Mouse (Mus musculus): ENCODE results near the gene Dnase1l2. TPM values are rescaled to one million over a fixed set of nuclear protein-coding genes. Genes with fewer than 3 reads are reported as not detected.

The Dnase1l2 gene
- total RNA-seq, 2 experiments from 2014 or later, result 6.8 to 14.8 TPM

GRCm38 (mm10) chr17:24424489-24424888 lies 18.4 kb downstream of the Dnase1l2 start:
- Histone ChIP-seq H3K4me3 (no peak overlapping the region), H3K27ac (no peak overlapping the region)
- intact Hi-C loops (cut with DNase I), result no loop called here
- DNase-seq (ENCODE audit: extremely low spot score in 1 of 2, low spot score in 2 of 2), result no peak
- no peak for TF ChIP-seq CTCF (IDR thresholded peaks at IDR 0.05)

GRCm38 (mm10) chr17:24423114-24423513 lies 19.8 kb downstream of the Dnase1l2 start:
- no peak for TF ChIP-seq CTCF (IDR thresholded peaks at IDR 0.05)
- intact Hi-C loops (cut with DNase I), result no loop called here
- DNase-seq (ENCODE audit: extremely low spot score in 1 of 2, low spot score in 2 of 2), result no peak
- Histone ChIP-seq H3K4me3 (no peak overlapping the region), H3K27ac (no peak overlapping the region)

- no peak for DNase-seq (ENCODE audit: extremely low spot score in 1 of 2, low spot score in 2 of 2)
- intact Hi-C loops (cut with DNase I), result no loop called here
- no peak overlapping the region for H3K4me3 ChIP-seq
- H3K27ac ChIP-seq, result no peak overlapping the region
- TF ChIP-seq CTCF (IDR thresholded peaks at IDR 0.05), result no peak
Measured at GRCm38 (mm10) chr17:24416051-24416652, 26.8 kb downstream of the Dnase1l2 start.

- intact Hi-C loops (cut with DNase I), result no loop called here
- DNase-seq (ENCODE audit: extremely low spot score in 1 of 2, low spot score in 2 of 2), result no peak
- peak overlapping the region; percentile 91 for H3K27ac ChIP-seq
- peak overlapping the region; percentile 69 for H3K4me3 ChIP-seq
- TF ChIP-seq CTCF (IDR thresholded peaks at IDR 0.05), result no peak
Measured at GRCm38 (mm10) chr17:24415011-24415410, 27.9 kb downstream of the Dnase1l2 start.

GRCm38 (mm10) chr17:24414230-24414976 lies 28.5 kb downstream of the Dnase1l2 start, which contains the start of gene Rnps1:
TSS of gene Rnps1 (plus strand) at chr17:24414565.
- no peak; the same call in 1 of the 2 replicates for TF ChIP-seq CTCF (IDR thresholded peaks at IDR 0.05)
- H3K27ac ChIP-seq, result peak within 1 kb of the TSS; percentile 91
- intact Hi-C loops (cut with DNase I), result loop anchor here (5.0 kb wide), 1 partner anchor 242 kb away; no protein-coding TSS in a partner anchor
- H3K4me3 ChIP-seq, result peak within 1 kb of the TSS; percentile 69
- peak; percentile 88 to 92 for DNase-seq (ENCODE audit: extremely low spot score in 1 of 2, low spot score in 2 of 2)

GRCm38 (mm10) chr17:24413557-24414211 lies 29.2 kb downstream of the Dnase1l2 start:
- DNase-seq (ENCODE audit: extremely low spot score in 1 of 2, low spot score in 2 of 2), result no peak
- TF ChIP-seq CTCF (IDR thresholded peaks at IDR 0.05), result no peak
- peak overlapping the region; percentile 84 for H3K27ac ChIP-seq
- intact Hi-C loops (cut with DNase I), result loop anchor here (5.0 kb wide), 1 partner anchor 241 kb away; no protein-coding TSS in a partner anchor
- H3K4me3 ChIP-seq, result peak overlapping the region; percentile 69

- intact Hi-C loops (cut with DNase I), result no loop called here
- TF ChIP-seq CTCF (IDR thresholded peaks at IDR 0.05), result no peak
- Histone ChIP-seq H3K27ac (no peak overlapping the region), H3K4me3 (no peak overlapping the region)
- DNase-seq (ENCODE audit: extremely low spot score in 1 of 2, low spot score in 2 of 2), result no peak
Measured at GRCm38 (mm10) chr17:24407116-24407803, 35.6 kb downstream of the Dnase1l2 start.

GRCm38 (mm10) chr17:24402371-24402770 lies 40.5 kb downstream of the Dnase1l2 start:
- no peak overlapping the region for H3K27ac ChIP-seq
- no peak for DNase-seq (ENCODE audit: extremely low spot score in 1 of 2, low spot score in 2 of 2)
- no peak for TF ChIP-seq CTCF (IDR thresholded peaks at IDR 0.05)

GRCm38 (mm10) chr17:24394456-24394855 lies 48.4 kb downstream of the Dnase1l2 start:
- no peak for DNase-seq (ENCODE audit: extremely low spot score in 1 of 2, low spot score in 2 of 2)
- intact Hi-C loops (cut with DNase I), result loop anchor here (5.0 kb wide), 1 partner anchor 222 kb away; no protein-coding TSS in a partner anchor
- H3K4me3 ChIP-seq, result no peak overlapping the region
- no peak overlapping the region for H3K27ac ChIP-seq
- no peak for TF ChIP-seq CTCF (IDR thresholded peaks at IDR 0.05)

More at GRCm38 (mm10) chr17:24402371-24402770, 40.5 kb downstream of the Dnase1l2 start:
- intact Hi-C loops (cut with DNase I), result no loop called here
- no peak overlapping the region for H3K4me3 ChIP-seq

- intact Hi-C loops (cut with DNase I), result loop anchor here (5.0 kb wide), 1 partner anchor 221 kb away; no protein-coding TSS in a partner anchor
- no peak for TF ChIP-seq CTCF (IDR thresholded peaks at IDR 0.05)
- Histone ChIP-seq H3K27ac (no peak overlapping the region), H3K4me3 (no peak overlapping the region)
- no peak for DNase-seq (ENCODE audit: extremely low spot score in 1 of 2, low spot score in 2 of 2)
Measured at GRCm38 (mm10) chr17:24393527-24393926, 49.4 kb downstream of the Dnase1l2 start.

- intact Hi-C loops (cut with DNase I), result loop anchor here (2.0 to 5.0 kb wide), 2 partner anchors 219 to 238 kb away; no protein-coding TSS in a partner anchor
- DNase-seq (ENCODE audit: extremely low spot score in 1 of 2, low spot score in 2 of 2), result no peak
- H3K4me3 ChIP-seq, result no peak overlapping the region
- TF ChIP-seq CTCF (IDR thresholded peaks at IDR 0.05), result peak; percentile 57
- H3K27ac ChIP-seq, result no peak overlapping the region
Measured at GRCm38 (mm10) chr17:24391149-24391548, 51.8 kb downstream of the Dnase1l2 start.

Other genes starting within 250 kb of the Dnase1l2 start
- gene Tbc1d24, start 237.5 kb downstream of the Dnase1l2 start, total RNA-seq (2021), result 10 to 100 TPM; 63.3 to 69.7 TPM
- 10 to 100 TPM; 10.5 to 11.5 TPM for gene Ntn3, start 233.6 kb downstream of the Dnase1l2 start, total RNA-seq (2021)
- gene Tedc2, start 222.3 kb downstream of the Dnase1l2 start, total RNA-seq (2021), result 10 to 100 TPM; 10.8 to 11.0 TPM
- gene Ccnf, start 191.6 kb downstream of the Dnase1l2 start, total RNA-seq (2021), result 1 to 10 TPM; 7.9 to 8.8 TPM
- gene Abca17, start 92.0 kb downstream of the Dnase1l2 start, total RNA-seq (2021), result 1 to 10 TPM; 1.3 to 1.7 TPM
- gene Abca3, start 91.2 kb downstream of the Dnase1l2 start, total RNA-seq (2021), result 10 to 100 TPM; 76.7 to 78.5 TPM
- gene Rnps1, start 28.5 kb downstream of the Dnase1l2 start, total RNA-seq (2021), result 100 to 1,000 TPM; 131 to 142 TPM
- gene Eci1, start 16.5 kb downstream of the Dnase1l2 start, total RNA-seq (2021), result 10 to 100 TPM; 24.4 to 26.2 TPM
- 10 to 100 TPM; 37.7 to 41.7 TPM for gene E4f1, start 27.2 kb upstream of the Dnase1l2 start, total RNA-seq (2021)
- gene Pgp, start 27.3 kb upstream of the Dnase1l2 start, total RNA-seq (2021), result 10 to 100 TPM; 65.8 to 69.6 TPM
- gene Bricd5, start 30.8 kb upstream of the Dnase1l2 start, total RNA-seq (2021), result 1 to 10 TPM; 1.7 to 1.9 TPM
- gene Mlst8, start 36.0 kb upstream of the Dnase1l2 start, total RNA-seq (2021), result 10 to 100 TPM; 34.5 to 37.1 TPM
- 100 to 1,000 TPM; 134 to 144 TPM for gene Caskin1, start 45.5 kb upstream of the Dnase1l2 start, total RNA-seq (2021)
- gene Traf7, start 84.8 kb upstream of the Dnase1l2 start, total RNA-seq (2021), result 10 to 100 TPM; 81.3 to 85.3 TPM
- 10 to 100 TPM; 53.6 to 54.1 TPM for gene Rab26, start 91.1 kb upstream of the Dnase1l2 start, total RNA-seq (2021)
- gene Pkd1, start 106.7 kb upstream of the Dnase1l2 start, total RNA-seq (2021), result 10 to 100 TPM; 89.1 to 97.5 TPM
- gene Tsc2, start 189.5 kb upstream of the Dnase1l2 start, total RNA-seq (2021), result 100 to 1,000 TPM; 140 to 159 TPM
- 1 to 10 TPM; 5.5 to 5.7 TPM for gene Nthl1, start 189.6 kb upstream of the Dnase1l2 start, total RNA-seq (2021)
- 10 to 100 TPM; 50.2 to 51.0 TPM for gene Slc9a3r2, start 207.2 kb upstream of the Dnase1l2 start, total RNA-seq (2021)
- gene Npw, start 215.4 kb upstream of the Dnase1l2 start, total RNA-seq (2021), result 1 to 10 TPM in 1 of 2 experiments, under 1 TPM in 1; 0.58 to 1.4 TPM
- 10 to 100 TPM; 41.6 to 49.0 TPM for gene Zfp598, start 226.6 kb upstream of the Dnase1l2 start, total RNA-seq (2021)
- gene Syngr3, start 246.8 kb upstream of the Dnase1l2 start, total RNA-seq (2021), result 100 to 1,000 TPM; 177 to 188 TPM

Data from left cerebral cortex, adult 2 months (tissue).